Mouse (Mus musculus) myocyte (in vitro differentiated cells): ENCODE results near the gene Kif5c. TPM values are rescaled to one million over a fixed set of nuclear protein-coding genes. Genes with fewer than 3 reads are reported as not detected.

Source experiments
- H3K27me3 ChIP-seq: one replicate; pipeline ENCODE4 v1.6.1; 2011; ENCODE audit not compliant: control insufficient read depth, insufficient read depth, insufficient read length
- H3K36me3 ChIP-seq: one replicate; pipeline ENCODE4 v1.6.1; 2011; ENCODE audit not compliant: control insufficient read depth, insufficient read depth
- H3K4me2 ChIP-seq: one replicate; pipeline ENCODE4 v1.6.1; 2011; ENCODE audit warnings: low read depth, control low read depth
- H3K4me3 ChIP-seq: one replicate; pipeline ENCODE4 v1.5.1; 2011; ENCODE audit warnings: mild to moderate bottlenecking, control low read depth, moderate library complexity
- H3K79me2 ChIP-seq: one replicate; pipeline ENCODE4 v1.6.1; 2011; ENCODE audit not compliant: control insufficient read depth, insufficient read depth
- H3ac ChIP-seq: one replicate; pipeline ENCODE4 v1.6.1; 2011; ENCODE audit not compliant: control insufficient read depth, insufficient read length
- CEBPB ChIP-seq: IDR thresholded peaks from 2 replicates; pipeline ENCODE4 v1.6.1; 2011; ENCODE audit warnings: mild to moderate bottlenecking, moderate library complexity; ENCODE audit not compliant: poor library complexity, insufficient read depth, severe bottlenecking
- E2F4 ChIP-seq: IDR thresholded peaks from one replicate; pipeline ENCODE4 v1.6.1; 2011; ENCODE audit warnings: mild to moderate bottlenecking, control low read depth, moderate library complexity; ENCODE audit not compliant: insufficient read depth
- MAX ChIP-seq: IDR thresholded peaks from one replicate; pipeline ENCODE4 v1.6.1; 2011; ENCODE audit warnings: low read depth, mild to moderate bottlenecking, control low read depth
- MYOD1 ChIP-seq, 3 experiments: IDR thresholded peaks; one replicate each; pipeline ENCODE4 v1.6.1; 2011; ENCODE audit warnings: control low read depth in 2 of 3, low read depth in 2 of 3, mild to moderate bottlenecking in 2 of 3, moderate library complexity in 1 of 3; ENCODE audit not compliant: insufficient read length in 2 of 3, control insufficient read depth in 1 of 3
- MYOG ChIP-seq, 3 experiments: IDR thresholded peaks; one replicate each; pipeline ENCODE4 v1.6.1; 2011; ENCODE audit warnings: control low read depth in 2 of 3, low read depth in 2 of 3, mild to moderate bottlenecking in 2 of 3; ENCODE audit not compliant: insufficient read length in 2 of 3, control insufficient read depth in 1 of 3, insufficient read depth in 1 of 3
- POLR2A ChIP-seq: IDR thresholded peaks from one replicate; pipeline ENCODE4 v1.6.1; 2011; ENCODE audit warnings: low read depth, mild to moderate bottlenecking, control low read depth, moderate library complexity; ENCODE audit not compliant: insufficient read length
- POLR2AphosphoS2 ChIP-seq: IDR thresholded peaks from one replicate; pipeline ENCODE4 v1.6.1; 2011; ENCODE audit warnings: low read depth, control low read depth; ENCODE audit not compliant: insufficient read length
- REST ChIP-seq: IDR thresholded peaks from one replicate; pipeline ENCODE4 v1.6.1; 2011; ENCODE audit warnings: mild to moderate bottlenecking, control low read depth, moderate library complexity; ENCODE audit not compliant: insufficient read depth, insufficient read length
- SRF ChIP-seq: IDR thresholded peaks from one replicate; pipeline ENCODE4 v1.6.1; 2011; ENCODE audit warnings: low read depth; ENCODE audit not compliant: control insufficient read depth, insufficient read length
- TCF12 ChIP-seq: IDR thresholded peaks from one replicate; pipeline ENCODE4 v1.6.1; 2011; ENCODE audit warnings: mild to moderate bottlenecking, control low read depth; ENCODE audit not compliant: poor library complexity, insufficient read depth, severe bottlenecking
- TCF3 ChIP-seq: IDR thresholded peaks from one replicate; pipeline ENCODE4 v1.6.1; 2011; ENCODE audit warnings: low read depth, control low read depth; ENCODE audit not compliant: insufficient read length
- USF1 ChIP-seq: IDR thresholded peaks from one replicate; pipeline ENCODE4 v1.6.1; 2011; ENCODE audit warnings: low read depth, mild to moderate bottlenecking, control low read depth, moderate library complexity
- polyA plus RNA-seq: library from polyadenylated mRNA; unstranded; fragments of >200 nt; fragmentation: generic; extraction: Trizol; gene quantifications from one replicate; pipeline ENCODE4 v1.2.1, GENCODE M21; 2012; ENCODE audit warnings: missing spikeins

Kif5c gene
- polyA plus RNA-seq, 1 experiment: 6.2 TPM

GRCm38 (mm10) chr2:49655195-49655873 is 36.2 kb downstream of the Kif5c start:
- Histone ChIP-seq H3ac (no peak overlapping the region), H3K79me2 (no peaks in the 10 kb centered on the region), H3K4me3 (no peak overlapping the region), H3K27me3 (no peaks in the 10 kb centered on the region), H3K4me2 (no peak overlapping the region), H3K36me3 (no peaks in the 10 kb centered on the region)
- TF ChIP-seq E2F4 (no peak), MYOG (IDR thresholded peaks at IDR 0.05; ENCODE audit: control insufficient read depth in 1 of 3, insufficient read depth in 1 of 3, insufficient read length in 2 of 3, low read depth in 2 of 3) (no peak), CEBPB (no peak), POLR2A (no peak), TCF3 (no peak)

- no peaks in the 10 kb centered on the region for H3K36me3 ChIP-seq
- no peak overlapping the region for H3ac ChIP-seq
- no peaks in the 10 kb centered on the region for H3K79me2 ChIP-seq
- no peak overlapping the region for H3K4me2 ChIP-seq
- H3K4me3 ChIP-seq: no peak overlapping the region
- no peaks in the 10 kb centered on the region for H3K27me3 ChIP-seq
- no peak for TF ChIP-seq MYOD1 (IDR thresholded peaks at IDR 0.05; ENCODE audit: control insufficient read depth in 1 of 3, insufficient read length in 2 of 3, low read depth in 2 of 3)
- no peak for TF ChIP-seq E2F4
- no peak for TF ChIP-seq REST
- no peak for TF ChIP-seq CEBPB
- no peak for TF ChIP-seq MAX
- TF ChIP-seq MYOG (IDR thresholded peaks at IDR 0.05; ENCODE audit: control insufficient read depth in 1 of 3, insufficient read depth in 1 of 3, insufficient read length in 2 of 3, low read depth in 2 of 3): no peak
- no peak for TF ChIP-seq TCF3
- no peak for TF ChIP-seq POLR2AphosphoS2
Measured at GRCm38 (mm10) chr2:49655874-49656195, 36.7 kb downstream of the Kif5c start.

GRCm38 (mm10) chr2:49656988-49657387 is 37.9 kb downstream of the Kif5c start:
- Histone ChIP-seq H3K36me3 (no peaks in the 10 kb centered on the region), H3ac (no peak overlapping the region), H3K27me3 (no peaks in the 10 kb centered on the region), H3K4me3 (no peak overlapping the region), H3K79me2 (no peaks in the 10 kb centered on the region), H3K4me2 (no peak overlapping the region)
- TF ChIP-seq TCF3: no peak
- TF ChIP-seq TCF12: no peak
- TF ChIP-seq REST: no peak
- no peak for TF ChIP-seq POLR2A
- TF ChIP-seq USF1: no peak
- TF ChIP-seq E2F4: no peak
- TF ChIP-seq CEBPB: no peak
- TF ChIP-seq SRF: no peak
- TF ChIP-seq POLR2AphosphoS2: no peak
- TF ChIP-seq MAX: no peak
- TF ChIP-seq MYOG (IDR thresholded peaks at IDR 0.05; ENCODE audit: control insufficient read depth in 1 of 3, insufficient read depth in 1 of 3, insufficient read length in 2 of 3, low read depth in 2 of 3): no peak
- no peak for TF ChIP-seq MYOD1 (IDR thresholded peaks at IDR 0.05; ENCODE audit: control insufficient read depth in 1 of 3, insufficient read length in 2 of 3, low read depth in 2 of 3)

GRCm38 (mm10) chr2:49657666-49658065 is 38.6 kb downstream of the Kif5c start:
- H3K27me3 ChIP-seq: no peaks in the 10 kb centered on the region
- H3ac ChIP-seq: no peak overlapping the region
- no peak overlapping the region for H3K4me3 ChIP-seq
- TF ChIP-seq TCF12 (no peak), MAX (no peak), MYOD1 (IDR thresholded peaks at IDR 0.05; ENCODE audit: control insufficient read depth in 1 of 3, insufficient read length in 2 of 3, low read depth in 2 of 3) (no peak), CEBPB (no peak), USF1 (no peak), TCF3 (no peak), MYOG (IDR thresholded peaks at IDR 0.05; ENCODE audit: control insufficient read depth in 1 of 3, insufficient read depth in 1 of 3, insufficient read length in 2 of 3, low read depth in 2 of 3) (no peak), REST (no peak), SRF (no peak), POLR2AphosphoS2 (no peak), E2F4 (no peak), POLR2A (no peak)
- H3K4me2 ChIP-seq: no peak overlapping the region
- no peaks in the 10 kb centered on the region for H3K36me3 ChIP-seq
- H3K79me2 ChIP-seq: no peaks in the 10 kb centered on the region

- H3K79me2 ChIP-seq: no peaks in the 10 kb centered on the region
- TF ChIP-seq MAX (no peak), POLR2AphosphoS2 (no peak), TCF12 (no peak), POLR2A (no peak), CEBPB (no peak), MYOG (IDR thresholded peaks at IDR 0.05; ENCODE audit: control insufficient read depth in 1 of 3, insufficient read depth in 1 of 3, insufficient read length in 2 of 3, low read depth in 2 of 3) (no peak), SRF (no peak), E2F4 (no peak), USF1 (no peak), TCF3 (no peak), MYOD1 (IDR thresholded peaks at IDR 0.05; ENCODE audit: control insufficient read depth in 1 of 3, insufficient read length in 2 of 3, low read depth in 2 of 3) (no peak), REST (no peak)
- no peaks in the 10 kb centered on the region for H3K36me3 ChIP-seq
- H3K4me2 ChIP-seq: no peak overlapping the region
- H3ac ChIP-seq: no peak overlapping the region
- H3K27me3 ChIP-seq: no peaks in the 10 kb centered on the region
- H3K4me3 ChIP-seq: no peak overlapping the region
Measured at GRCm38 (mm10) chr2:49658988-49659387, 39.9 kb downstream of the Kif5c start.
